Mouse (Mus musculus): Measurements from ENCODE around the gene Gm20388. TPM values are rescaled to one million over a fixed set of nuclear protein-coding genes. Genes with fewer than 3 reads are reported as not detected.

Gm20388 gene
- polyA plus RNA-seq, 1 experiment from 2014 or later: 4.4 TPM

DNA sequence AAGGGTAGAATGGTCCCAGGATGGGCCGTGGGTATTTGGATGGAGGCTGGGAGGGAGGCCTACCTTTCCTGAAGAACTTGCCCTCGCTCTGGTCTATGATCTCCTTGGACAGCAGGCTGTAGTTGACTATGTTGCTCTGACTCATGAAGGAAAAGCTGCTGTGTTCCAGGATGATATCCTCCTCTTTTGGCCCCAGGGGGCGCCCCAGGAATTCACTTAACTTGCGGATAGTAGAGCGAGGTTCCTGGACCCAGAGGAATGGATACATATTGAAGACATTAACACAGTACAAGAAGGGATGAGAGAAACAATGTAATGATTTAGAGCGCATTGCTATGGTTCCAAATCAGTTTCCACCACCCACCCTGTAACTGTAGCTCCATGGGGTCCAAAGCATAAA is 3234.6 kb downstream of the Gm20388 start:
- no peak for ATAC-seq
- WGBS: 55% methylated on average over 6 of the region's 6 CpGs
- H3K4me1 ChIP-seq (replicated peaks): no peaks in the 10 kb centered on the region

DNA sequence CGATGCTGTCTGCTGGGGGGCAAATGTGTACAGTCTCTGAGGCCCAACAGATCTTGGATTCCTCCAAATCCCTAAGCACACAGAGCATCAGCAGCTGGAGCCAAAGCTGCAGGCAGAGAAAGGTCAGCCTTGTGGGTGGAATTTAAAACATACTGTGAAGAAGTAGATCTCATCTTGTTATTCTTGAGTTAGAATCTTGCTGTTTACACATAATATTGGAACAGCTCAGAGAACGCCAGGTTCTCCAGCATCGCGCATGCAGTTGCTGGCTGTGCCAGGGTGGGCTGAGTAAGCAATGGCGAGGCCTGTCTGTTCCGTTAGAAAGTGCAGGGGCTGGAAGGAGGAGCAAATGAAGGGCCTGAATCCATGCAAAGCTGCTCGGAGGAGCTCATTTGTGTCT is 3235.7 kb downstream of the Gm20388 start:
- 84% methylated on average over 7 of the region's 7 CpGs for WGBS
- no peak overlapping the region for H3K27ac ChIP-seq

More for the DNA sequence above, 3234.6 kb downstream of the Gm20388 start:
- Histone ChIP-seq H3K4me2 (replicated peaks) (no peak overlapping the region), H3K9ac (replicated peaks) (no peak overlapping the region), H3K4me3 (replicated peaks) (no peak overlapping the region), H3K27me3 (no peaks in the 10 kb centered on the region), H3K9me3 (no peaks in the 10 kb centered on the region), H3K36me3 (no peaks in the 10 kb centered on the region), H3K27ac (no peak overlapping the region)

DNA sequence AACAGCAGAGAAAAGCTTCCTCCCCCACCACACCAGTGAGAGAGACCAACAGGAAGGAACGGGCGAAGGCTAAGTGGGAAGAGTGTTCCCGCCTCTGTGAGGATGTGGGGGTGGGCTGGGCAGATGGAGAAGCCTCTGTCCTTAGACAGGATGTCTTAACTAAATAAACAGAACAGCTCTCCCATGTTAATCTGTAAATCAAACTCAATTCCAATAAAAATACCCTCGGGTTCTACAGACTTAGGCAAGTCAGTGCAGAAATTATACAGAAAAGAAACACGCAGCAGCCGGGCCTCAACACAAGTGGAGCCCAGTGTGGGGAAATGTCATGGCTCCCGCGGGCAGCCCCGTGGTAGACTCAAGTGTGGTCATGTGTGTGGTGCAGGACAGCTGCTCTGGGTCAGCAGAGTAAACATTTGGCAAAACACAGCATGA is 3240.1 kb downstream of the Gm20388 start:
- Histone ChIP-seq H3K36me3 (no peaks in the 10 kb centered on the region), H3K4me3 (replicated peaks) (no peak overlapping the region), H3K4me2 (replicated peaks) (no peak overlapping the region), H3K9me3 (no peaks in the 10 kb centered on the region), H3K9ac (replicated peaks) (no peak overlapping the region), H3K27me3 (no peaks in the 10 kb centered on the region), H3K4me1 (replicated peaks) (no peaks in the 10 kb centered on the region), H3K27ac (no peak overlapping the region)
- WGBS: 79% methylated on average over 9 of the region's 9 CpGs
- no peak for ATAC-seq

More for the DNA sequence above, 3235.7 kb downstream of the Gm20388 start:
- no peak overlapping the region for H3K9ac ChIP-seq (replicated peaks)
- no peaks in the 10 kb centered on the region for H3K9me3 ChIP-seq
- H3K36me3 ChIP-seq: no peaks in the 10 kb centered on the region
- no peaks in the 10 kb centered on the region for H3K4me1 ChIP-seq (replicated peaks)
- H3K4me2 ChIP-seq (replicated peaks): no peak overlapping the region
- no peak overlapping the region for H3K4me3 ChIP-seq (replicated peaks)
- no peaks in the 10 kb centered on the region for H3K27me3 ChIP-seq
- ATAC-seq: no peak

DNA sequence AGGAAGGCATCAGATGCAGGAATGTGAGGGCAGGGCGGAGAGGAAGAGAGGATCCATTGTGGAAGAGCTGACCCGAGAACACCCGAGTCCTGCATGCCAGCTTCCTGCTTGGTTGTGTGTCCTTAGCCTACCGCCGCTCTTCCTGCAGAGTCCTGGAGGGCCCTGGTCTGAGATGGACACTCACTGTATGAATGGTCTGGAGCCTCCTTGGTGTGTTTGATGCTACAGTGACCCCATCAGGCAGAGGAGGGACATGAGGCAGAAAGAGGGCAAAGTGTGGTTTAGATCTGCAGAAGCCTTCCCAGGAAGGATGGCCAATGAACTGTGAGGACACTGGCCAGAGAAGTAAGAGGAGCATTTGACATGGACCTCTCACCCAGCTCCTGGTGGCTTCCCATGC is 3244.5 kb downstream of the Gm20388 start:
- no peaks in the 10 kb centered on the region for H3K36me3 ChIP-seq
- no peaks in the 10 kb centered on the region for H3K27me3 ChIP-seq
- H3K4me2 ChIP-seq (replicated peaks): no peak overlapping the region
- 0 out of 2 replicates have a peak, but pooled peaks cover 6% of the 10 kb centered on the region for H3K4me1 ChIP-seq (replicated peaks)
- H3K9me3 ChIP-seq: no peaks in the 10 kb centered on the region
- H3K27ac ChIP-seq: no peak overlapping the region
- no peak for ATAC-seq
- H3K9ac ChIP-seq (replicated peaks): no peak overlapping the region
- no peak overlapping the region for H3K4me3 ChIP-seq (replicated peaks)
- WGBS: 88% methylated on average over 5 of the region's 5 CpGs

DNA sequence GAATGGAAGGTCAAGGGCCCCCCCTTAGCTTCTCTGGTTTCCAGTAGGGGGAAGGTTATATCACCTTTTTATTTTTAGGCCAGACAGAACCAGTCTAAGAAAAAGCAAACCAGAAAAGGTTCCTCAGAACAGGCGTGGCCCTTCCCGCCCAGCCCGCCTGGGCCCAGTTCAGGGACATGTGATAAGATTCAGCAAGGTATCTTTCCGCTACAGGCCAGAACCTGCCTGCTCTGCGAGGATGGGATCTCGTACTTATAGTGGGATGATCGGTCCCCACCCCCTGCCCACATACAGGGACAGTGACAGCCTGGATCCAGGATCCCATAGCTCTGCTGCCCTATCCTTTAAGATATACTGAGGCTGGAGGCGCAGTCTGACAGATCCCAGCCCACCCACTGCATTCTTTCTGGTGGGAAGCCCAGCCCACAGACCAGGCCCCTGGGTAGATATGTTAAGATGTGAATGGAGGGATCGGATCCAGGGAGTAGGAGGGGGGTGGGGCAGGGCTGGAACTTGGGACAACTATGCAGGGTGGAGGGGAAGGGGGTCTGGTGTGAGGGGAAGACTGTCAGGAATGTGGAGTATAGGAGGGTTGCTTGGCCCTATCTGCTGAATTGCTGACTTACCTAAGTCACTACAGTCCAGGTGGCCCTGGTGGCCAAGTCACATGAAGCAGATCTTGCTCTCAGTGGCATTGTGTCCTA is 3245.6 kb downstream of the Gm20388 start:
- H3K4me3 ChIP-seq (replicated peaks): no peak overlapping the region
- H3K9ac ChIP-seq (replicated peaks): no peak overlapping the region
- H3K27ac ChIP-seq: no peak overlapping the region
- no peaks in the 10 kb centered on the region for H3K9me3 ChIP-seq
- H3K27me3 ChIP-seq: no peaks in the 10 kb centered on the region
- H3K4me1 ChIP-seq (replicated peaks): 0 out of 2 replicates have a peak, but pooled peaks cover 6% of the 10 kb centered on the region
- no peak for ATAC-seq
- no peaks in the 10 kb centered on the region for H3K36me3 ChIP-seq
- WGBS: 83% methylated on average over 9 of the region's 9 CpGs
- no peak overlapping the region for H3K4me2 ChIP-seq (replicated peaks)

DNA sequence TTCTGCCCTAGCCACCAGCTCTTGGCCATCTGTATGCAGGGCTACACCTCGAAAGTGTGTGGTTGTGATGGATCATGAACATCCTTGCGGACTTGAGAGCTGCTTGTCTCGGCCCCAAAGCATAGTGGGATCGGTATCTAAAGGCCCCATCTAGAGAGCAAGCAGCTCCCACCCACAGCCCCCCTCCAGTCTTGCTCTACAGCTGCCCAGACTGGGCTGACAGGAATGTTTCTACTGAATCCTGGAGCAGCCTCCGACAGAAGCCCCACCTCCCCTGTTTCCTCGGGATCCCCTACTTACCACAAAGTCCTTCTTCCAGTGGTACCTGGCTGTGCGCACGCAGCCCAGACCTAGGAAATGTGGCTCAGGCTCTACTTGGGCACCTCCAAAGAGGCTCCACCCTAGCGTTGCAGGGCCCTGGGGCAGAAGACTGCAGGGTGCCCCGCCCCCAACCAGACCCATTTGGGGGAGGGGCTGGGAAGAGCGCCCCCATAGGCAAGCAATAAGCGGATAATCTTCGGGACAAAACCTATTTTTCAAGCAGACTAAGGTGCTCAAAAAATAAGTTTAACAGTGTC is 3247.3 kb downstream of the Gm20388 start, which contains the start of gene Sult5a1:
Gene Sult5a1 (minus strand): TSS at position 428 of the 578 bp plus-strand sequence.
- Histone ChIP-seq H3K9me3 (no peaks in the 10 kb centered on the region), H3K4me1 (replicated peaks) (0 out of 2 replicates have a peak, but pooled peaks cover 6% of the 10 kb centered on the region), H3K4me2 (replicated peaks) (0 out of 2 replicates have a peak within 1 kb of the TSS, but pooled peaks have one; percentile 6), H3K4me3 (replicated peaks) (no peak within 1 kb of the TSS), H3K36me3 (no peaks in the 10 kb centered on the region), H3K9ac (replicated peaks) (no peak within 1 kb of the TSS), H3K27me3 (no peaks in the 10 kb centered on the region), H3K27ac (no peak within 1 kb of the TSS)
- ATAC-seq: no peak
- WGBS: 34% methylated on average over 13 of the region's 13 CpGs

DNA sequence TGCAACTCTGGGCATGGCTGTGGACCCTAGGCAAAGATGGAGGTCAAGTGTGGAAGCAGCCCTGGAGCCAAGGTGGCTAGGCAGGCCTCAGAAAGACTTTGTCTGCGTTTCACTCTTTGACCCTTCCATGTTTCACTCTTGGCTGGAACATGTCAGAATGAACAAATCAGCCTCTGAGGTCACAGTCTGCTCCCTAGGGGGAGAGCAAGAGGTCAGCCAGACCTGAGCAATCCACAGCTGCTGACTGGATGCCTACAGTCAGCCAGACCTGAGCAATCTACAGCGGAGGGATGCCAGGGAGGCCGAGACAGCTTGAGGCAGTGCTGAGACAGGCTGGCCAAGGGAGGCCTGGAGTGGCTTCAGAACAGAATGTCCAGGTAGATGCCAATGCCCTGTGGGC is 3270.8 kb downstream of the Gm20388 start:
- no peaks in the 10 kb centered on the region for H3K27me3 ChIP-seq
- H3K27ac ChIP-seq: no peak overlapping the region
- WGBS: 71% methylated on average over 3 of the region's 3 CpGs
- H3K9me3 ChIP-seq: peaks cover 22% of the 10 kb centered on the region
- H3K4me1 ChIP-seq (replicated peaks): no peaks in the 10 kb centered on the region
- no peak for ATAC-seq
- H3K4me3 ChIP-seq (replicated peaks): no peak overlapping the region
- H3K4me2 ChIP-seq (replicated peaks): no peak overlapping the region
- no peak overlapping the region for H3K9ac ChIP-seq (replicated peaks)
- no peaks in the 10 kb centered on the region for H3K36me3 ChIP-seq

DNA sequence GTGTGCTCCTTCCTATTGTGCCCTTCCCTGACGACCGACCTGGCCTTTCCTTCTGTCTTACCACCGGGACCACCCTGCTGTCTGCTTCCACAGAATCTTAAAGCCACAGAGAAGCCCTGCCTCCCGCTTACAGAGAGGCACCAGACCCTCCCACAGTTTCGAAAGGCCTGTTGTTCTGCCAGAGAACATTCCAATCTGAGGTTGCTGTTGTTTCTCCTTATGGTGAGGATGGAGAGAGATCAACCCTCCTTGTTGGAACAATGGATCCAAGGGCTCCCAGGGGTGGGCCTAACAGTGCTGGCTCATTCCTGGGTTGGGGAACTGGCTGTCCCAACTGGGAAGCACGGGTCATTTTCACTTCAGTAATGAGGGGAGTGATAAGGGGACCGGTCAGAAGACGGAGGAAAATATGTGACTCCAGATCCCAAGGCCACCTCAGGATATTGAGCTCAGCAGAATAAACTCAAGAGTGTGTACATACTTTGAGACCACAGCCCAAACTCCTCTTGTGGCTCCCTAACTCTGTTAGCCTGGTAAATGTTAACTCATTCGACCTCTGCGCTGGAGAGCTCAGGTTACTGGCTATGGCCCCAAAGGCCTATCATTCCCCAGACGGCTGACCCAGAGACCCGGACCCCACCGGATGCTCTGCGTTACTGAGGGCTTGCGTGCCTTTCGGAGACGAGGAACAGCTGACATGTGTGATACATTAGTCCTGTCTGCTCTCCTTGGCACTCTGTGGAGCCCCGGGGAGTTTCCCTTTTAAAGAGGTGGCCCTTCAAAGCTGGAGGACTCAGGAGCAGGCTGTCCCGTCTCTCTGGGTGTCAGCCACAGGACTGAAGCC is 3275.1 kb downstream of the Gm20388 start, which contains the start of gene Dpep1:
Gene Dpep1 (plus strand): TSS at position 677 of the 844 bp plus-strand sequence.
- Histone ChIP-seq H3K4me3 (replicated peaks) (no peak within 1 kb of the TSS), H3K27me3 (no peaks in the 10 kb centered on the region), H3K4me2 (replicated peaks) (no peak within 1 kb of the TSS), H3K36me3 (no peaks in the 10 kb centered on the region), H3K27ac (no peak within 1 kb of the TSS), H3K9me3 (no peaks in the 10 kb centered on the region), H3K9ac (replicated peaks) (no peak within 1 kb of the TSS), H3K4me1 (replicated peaks) (no peaks in the 10 kb centered on the region; the same call in 1 of the 2 replicates)
- no peak for ATAC-seq
- 57% methylated on average over 19 of the region's 19 CpGs for WGBS

DNA sequence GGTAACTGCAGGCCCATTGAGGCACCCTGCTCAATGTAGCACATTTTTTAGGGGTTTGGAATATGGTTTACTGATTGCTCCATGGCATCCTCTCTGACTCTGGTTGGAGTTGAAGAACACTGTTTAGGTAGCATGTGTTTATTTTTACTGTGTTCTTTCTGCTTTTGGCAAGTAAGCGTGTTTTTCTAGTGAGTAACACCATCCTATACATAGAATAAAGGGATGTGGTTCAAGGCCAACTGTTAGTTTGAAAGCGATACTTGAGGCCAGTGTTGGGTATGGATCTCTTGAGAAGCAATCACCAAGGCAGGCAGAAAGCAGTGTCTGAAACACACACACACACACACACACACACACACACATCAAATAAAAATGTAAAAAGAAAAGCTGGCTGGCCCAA is 3277.4 kb downstream of the Gm20388 start:
- Histone ChIP-seq H3K4me1 (replicated peaks) (no peaks in the 10 kb centered on the region; the same call in 1 of the 2 replicates), H3K9me3 (no peaks in the 10 kb centered on the region), H3K27me3 (no peaks in the 10 kb centered on the region), H3K4me3 (replicated peaks) (no peak overlapping the region), H3K4me2 (replicated peaks) (no peak overlapping the region), H3K36me3 (no peaks in the 10 kb centered on the region), H3K27ac (no peak overlapping the region), H3K9ac (replicated peaks) (no peak overlapping the region)
- 90% methylated on average over 2 of the region's 2 CpGs for WGBS
- no peak for ATAC-seq

DNA sequence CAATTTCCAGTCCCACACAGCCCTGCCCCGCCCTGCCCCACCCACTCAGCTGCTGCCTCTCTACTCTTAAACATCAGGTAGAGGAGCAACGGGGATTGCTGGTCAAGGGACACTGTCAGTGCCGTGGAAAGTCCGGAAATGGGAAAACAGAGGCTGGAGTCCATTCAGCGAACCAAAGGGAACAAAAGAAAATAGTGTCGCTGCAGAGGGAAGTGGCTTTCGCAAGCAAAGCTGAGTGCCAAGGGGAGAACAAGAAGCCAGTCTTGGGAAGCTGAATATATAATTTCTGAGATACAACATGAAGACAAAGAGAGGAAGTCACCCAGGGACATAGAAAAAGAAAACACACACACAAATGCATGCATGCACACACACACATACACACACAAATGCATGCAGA is 3278.2 kb downstream of the Gm20388 start:
- Histone ChIP-seq H3K9ac (replicated peaks) (no peak overlapping the region), H3K36me3 (no peaks in the 10 kb centered on the region), H3K9me3 (no peaks in the 10 kb centered on the region), H3K4me2 (replicated peaks) (no peak overlapping the region), H3K27ac (no peak overlapping the region), H3K4me1 (replicated peaks) (no peaks in the 10 kb centered on the region; the same call in 1 of the 2 replicates), H3K4me3 (replicated peaks) (no peak overlapping the region), H3K27me3 (no peaks in the 10 kb centered on the region)
- 83% methylated on average over 7 of the region's 7 CpGs for WGBS
- no peak for ATAC-seq

DNA sequence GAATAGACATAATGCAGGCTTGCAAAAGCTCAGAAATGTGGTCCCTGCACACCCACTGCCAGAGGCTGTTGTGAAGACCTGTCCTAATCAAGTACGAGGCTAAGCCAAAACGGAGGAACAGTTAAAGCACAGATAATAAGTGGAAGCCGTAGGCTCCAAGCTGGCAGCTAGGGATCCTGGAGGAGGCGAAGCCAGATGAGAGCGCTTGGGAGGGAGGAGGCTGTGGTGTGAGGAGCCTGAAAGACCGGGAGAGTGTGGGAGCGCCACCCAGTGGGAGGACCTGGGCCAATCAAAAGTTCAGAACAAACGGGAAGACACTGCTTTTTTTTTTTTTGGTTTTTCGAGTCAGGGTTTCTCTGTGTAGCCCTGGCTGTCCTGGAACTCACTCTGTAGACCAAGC is 3280.0 kb downstream of the Gm20388 start:
- H3K9ac ChIP-seq (replicated peaks): no peak overlapping the region
- no peak overlapping the region for H3K27ac ChIP-seq
- no peaks in the 10 kb centered on the region for H3K36me3 ChIP-seq
- WGBS: 3% methylated on average over 9 of the region's 9 CpGs
- H3K4me2 ChIP-seq (replicated peaks): no peak overlapping the region; the same call in 1 of the 2 replicates
- no peaks in the 10 kb centered on the region; the same call in 1 of the 2 replicates for H3K4me1 ChIP-seq (replicated peaks)
- H3K27me3 ChIP-seq: no peaks in the 10 kb centered on the region
- no peak overlapping the region for H3K4me3 ChIP-seq (replicated peaks)
- H3K9me3 ChIP-seq: no peaks in the 10 kb centered on the region
- ATAC-seq: no peak

DNA sequence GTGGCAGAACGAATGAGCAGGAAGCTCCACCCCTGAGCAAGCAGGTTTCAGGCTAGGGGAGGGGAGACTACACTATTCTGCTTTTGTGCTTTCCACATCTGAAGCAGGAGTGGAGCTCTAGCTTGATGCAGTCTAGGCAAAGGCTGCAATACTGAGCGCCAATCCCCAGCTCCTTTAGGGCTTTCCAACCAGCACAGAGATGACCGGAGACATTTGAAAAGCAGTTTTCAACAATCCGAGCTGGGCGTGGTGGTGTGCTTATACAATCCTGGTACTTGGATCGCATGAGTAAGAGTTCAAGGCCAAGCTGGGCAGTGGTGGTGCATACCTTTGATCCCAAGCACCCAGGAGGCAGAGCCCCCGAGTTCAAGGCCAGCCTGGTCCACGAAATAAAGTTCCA is 3281.3 kb downstream of the Gm20388 start:
- Histone ChIP-seq H3K9ac (replicated peaks) (no peak overlapping the region), H3K27ac (no peak overlapping the region), H3K4me2 (replicated peaks) (no peak overlapping the region), H3K4me1 (replicated peaks) (no peaks in the 10 kb centered on the region; the same call in 1 of the 2 replicates), H3K36me3 (no peaks in the 10 kb centered on the region), H3K27me3 (no peaks in the 10 kb centered on the region), H3K9me3 (no peaks in the 10 kb centered on the region), H3K4me3 (replicated peaks) (no peak overlapping the region)
- ATAC-seq: no peak
- WGBS: 66% methylated on average over 7 of the region's 8 CpGs

Data from midbrain, embryonic 13.5 days (tissue).